Mouse (Mus musculus): ENCODE data around the gene Ostn.

Gene Ostn

DNA sequence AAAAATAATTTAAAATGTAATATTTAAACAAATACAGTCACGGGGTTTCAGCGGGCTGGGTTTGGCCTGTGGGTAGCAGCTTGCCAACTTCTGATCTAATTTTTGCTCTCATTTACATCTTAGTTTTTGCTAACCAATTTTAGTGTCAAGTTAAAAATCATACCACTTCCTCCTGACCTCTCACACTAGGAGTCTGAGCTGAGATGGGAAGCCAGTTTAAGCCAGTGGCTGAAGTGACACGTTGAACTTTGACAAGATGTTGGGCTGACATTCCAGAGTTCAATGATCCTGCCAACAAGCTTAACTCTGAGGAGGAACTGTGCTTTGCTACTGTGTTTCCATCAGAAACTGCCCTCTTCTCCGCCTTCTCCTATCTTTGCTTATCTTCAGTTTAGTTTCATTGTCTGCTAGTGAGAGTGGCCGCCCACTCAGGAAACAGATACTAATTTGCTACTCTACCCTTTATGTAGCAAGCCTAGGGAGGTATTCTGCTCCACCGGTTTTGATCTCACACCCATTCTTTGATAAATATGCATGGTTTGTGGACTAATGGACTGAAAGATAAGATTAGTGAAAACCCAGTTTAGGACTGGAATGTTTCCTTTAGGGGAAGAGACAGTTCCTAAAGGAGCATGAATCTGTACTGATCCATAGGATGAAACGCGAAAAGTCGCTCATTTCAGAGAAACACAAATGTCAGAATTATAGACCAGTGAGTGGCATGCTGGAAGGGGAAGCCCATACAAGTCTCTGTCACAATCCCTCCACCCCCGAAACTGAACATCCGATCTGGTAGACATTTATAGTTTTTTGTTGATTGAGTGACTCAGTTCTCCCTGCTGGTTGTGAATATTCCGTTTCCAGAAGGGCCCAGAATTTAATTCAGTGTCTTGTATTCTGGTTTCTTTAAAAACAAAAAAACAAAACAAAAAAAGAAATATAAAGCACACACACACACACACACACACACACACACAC lies 80.6 kb downstream of the Ostn start:
- DNase-seq (ENCODE audit: low read depth, low spot score) = peak; percentile 66

DNA sequence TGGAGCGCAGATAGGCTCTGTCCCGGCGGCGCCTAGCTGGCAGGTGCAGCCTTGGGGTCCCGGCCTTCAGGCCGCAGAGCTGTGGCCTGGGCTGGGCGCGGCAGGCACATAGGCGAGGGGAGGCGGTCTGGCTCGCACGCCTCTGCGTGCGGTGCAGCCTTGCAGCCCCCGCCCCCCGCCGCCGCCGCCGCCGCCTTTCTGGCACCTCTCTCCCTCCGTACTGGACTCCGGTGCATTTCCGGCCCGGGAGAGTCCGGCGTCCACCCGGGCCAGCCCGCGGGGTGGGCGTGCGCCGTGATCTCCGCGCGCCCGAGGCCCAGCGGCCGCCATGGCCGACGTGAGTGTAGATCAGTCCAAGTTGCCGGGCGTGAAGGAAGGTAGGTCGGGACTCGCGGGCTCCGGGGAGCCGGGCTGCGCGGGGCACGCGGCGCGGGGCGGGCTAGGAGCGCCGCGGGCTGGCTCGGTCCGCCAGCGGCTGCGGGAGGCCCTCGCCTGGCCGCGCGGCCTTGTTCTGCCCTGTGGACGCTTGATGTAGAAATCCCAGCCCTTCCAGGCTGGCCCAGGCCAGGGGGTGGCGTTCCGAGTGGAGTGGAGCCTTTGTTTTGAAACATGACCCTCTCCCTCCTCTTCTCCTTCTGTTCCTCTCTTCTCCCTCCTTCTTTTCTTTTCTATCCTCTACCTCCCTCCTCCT lies 81.6 kb downstream of the Ostn start, which contains the start of gene Ccdc50:
TSS of gene Ccdc50 (plus strand) at position 109 of the 691 bp plus-strand sequence.
- peak; percentile 79 for DNase-seq (ENCODE audit: low read depth, low spot score)

DNA sequence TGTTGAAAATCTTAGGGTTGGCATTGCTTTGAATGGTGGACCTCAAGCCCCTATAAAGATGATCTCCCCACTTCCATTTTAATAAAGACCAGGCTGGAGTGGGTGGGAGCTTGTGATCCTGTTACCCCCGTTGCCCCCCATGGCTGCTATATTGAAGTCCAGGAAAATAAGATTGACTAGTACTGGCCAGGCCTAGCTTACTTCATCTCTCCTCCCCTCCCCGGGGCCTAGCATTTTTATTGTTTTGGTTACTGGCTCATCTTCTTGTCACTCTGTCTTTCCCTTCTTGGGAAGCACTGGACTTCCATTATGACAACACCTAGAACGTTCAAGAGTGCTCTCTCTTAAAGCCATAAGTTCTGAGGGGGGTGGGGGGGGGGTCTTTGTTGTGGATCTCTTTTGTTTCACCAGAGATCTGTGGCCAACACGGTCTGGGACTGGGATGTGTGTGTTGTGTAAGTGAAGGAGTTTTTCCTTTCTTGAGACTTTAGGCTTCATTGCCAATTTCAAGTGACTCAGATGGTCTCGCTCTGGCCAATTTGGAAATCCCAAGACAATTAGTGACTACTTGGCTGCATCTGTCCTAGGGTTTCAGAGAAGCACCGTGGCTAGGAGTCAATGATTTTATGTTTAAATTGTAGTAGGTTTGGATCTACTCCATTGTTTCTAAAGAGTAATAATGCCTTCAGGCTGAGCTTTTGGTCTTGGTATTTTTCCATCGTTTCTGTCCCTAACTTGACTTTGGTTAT lies 82.4 kb downstream of the Ostn start:
- peak; percentile 27 for DNase-seq (ENCODE audit: low read depth, low spot score)

DNA sequence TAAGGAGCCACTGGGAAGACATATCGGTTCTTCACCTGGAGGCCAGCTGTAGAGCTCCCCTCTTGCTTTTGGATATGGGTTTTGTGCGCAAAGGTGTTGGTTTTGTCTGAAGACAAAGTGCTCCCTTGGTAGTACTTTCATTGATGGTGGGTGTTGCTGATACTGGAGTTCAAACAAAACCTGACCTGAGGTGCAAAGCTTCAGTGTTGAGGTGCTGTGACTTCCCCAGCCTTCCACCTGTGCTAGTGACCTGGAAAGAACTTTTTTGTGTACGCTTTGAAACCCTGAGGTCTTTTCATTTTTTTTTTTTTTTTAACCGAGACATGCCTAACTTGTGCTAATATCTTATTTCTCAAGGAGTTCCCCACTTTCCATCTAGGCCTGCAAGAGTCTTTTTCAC lies 83.0 kb downstream of the Ostn start:
- no peak for DNase-seq (ENCODE audit: low read depth, low spot score)

DNA sequence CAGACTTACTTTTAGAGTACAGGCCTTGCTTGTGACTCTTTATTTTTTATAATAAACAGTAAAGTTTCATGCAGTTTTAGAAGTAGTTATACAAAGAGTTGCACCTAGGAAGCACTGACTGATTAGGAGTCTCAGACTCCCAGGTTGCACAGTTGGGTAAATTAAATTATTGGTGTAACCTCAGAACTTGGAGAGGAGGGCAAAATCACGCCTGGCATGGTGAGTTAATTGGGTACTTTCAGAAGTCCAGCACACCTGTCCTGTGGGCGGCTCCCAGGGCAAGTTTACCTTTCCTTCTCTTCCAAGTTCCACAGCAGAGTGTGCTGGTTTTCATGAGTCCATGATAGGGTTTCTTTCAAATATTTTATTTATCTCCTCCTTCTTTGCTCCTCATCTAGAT lies 84.6 kb downstream of the Ostn start:
- DNase-seq (ENCODE audit: low read depth, low spot score) = no peak

DNA sequence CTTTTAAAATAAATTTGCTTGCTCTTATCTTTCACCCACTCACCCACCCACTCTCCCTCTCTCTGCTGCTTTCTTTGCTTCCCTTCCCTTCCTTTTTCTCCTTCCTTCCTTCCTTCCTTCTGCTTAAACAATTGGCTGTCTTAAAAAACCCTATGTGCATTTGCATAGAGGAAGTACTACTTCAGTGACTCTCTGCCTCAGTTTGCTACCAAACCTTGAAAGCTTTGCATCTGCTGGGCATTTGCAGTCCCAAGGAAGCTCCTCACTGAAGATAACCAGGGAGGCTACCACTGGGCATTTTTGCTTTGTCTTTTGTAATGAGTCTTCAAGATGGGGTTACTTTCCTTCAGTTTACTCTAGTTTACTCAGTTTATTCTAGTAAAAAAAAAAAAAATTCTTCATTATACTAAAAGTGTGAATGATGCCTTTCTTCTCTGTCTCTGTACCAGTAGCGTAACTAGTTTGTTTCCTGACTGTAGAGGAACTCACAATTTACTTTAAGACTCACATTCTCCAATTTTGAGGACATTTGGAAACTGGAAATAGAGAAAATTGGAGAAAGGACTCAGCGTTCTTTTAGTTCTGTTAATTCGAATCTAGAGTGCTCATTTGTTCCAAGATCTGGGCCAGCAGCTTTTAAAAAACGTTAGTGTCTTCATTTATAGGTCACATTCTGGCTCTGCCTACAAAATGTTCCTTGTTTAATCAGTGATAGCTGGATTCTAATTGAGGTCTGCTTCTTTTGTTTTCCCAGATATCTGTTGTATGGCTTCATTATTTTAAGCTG lies 88.2 kb downstream of the Ostn start:
- no peak for DNase-seq (ENCODE audit: low read depth, low spot score)

DNA sequence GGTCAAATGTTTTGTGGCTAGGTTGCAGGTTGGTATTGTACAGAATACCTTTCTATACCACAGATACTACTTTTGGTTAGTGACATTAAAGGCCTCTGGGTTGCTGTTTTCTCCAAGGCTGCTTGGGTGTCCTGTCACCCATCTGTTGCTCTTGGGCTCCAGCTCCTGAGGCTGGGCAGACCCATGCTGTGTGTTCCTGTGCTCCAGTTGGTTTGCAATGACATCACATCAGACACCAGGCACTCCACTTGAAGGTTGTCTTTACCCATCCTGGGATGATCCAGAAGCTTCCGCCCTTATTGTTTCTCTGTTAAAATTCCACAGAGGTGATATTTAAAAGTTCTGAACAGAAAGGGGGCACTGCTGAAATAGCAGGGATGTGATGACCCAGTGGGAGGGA lies 89.7 kb downstream of the Ostn start:
- DNase-seq (ENCODE audit: low read depth, low spot score) = no peak

- DNase-seq (ENCODE audit: low read depth, low spot score) = no peak
Measured at GRCm38 (mm10) chr16:27399026-27399718, 91.9 kb downstream of the Ostn start.

- DNase-seq (ENCODE audit: low read depth, low spot score) = no peak
Measured at GRCm38 (mm10) chr16:27399719-27400253, 92.5 kb downstream of the Ostn start.
